Comparison of ENCODE assay signal across 10 mouse cellular contexts in genomic region chr19:30117775-30118174, GRCm38 (mm10). TPM values are rescaled to one million over a fixed set of nuclear protein-coding genes. Genes with fewer than 3 reads are reported as not detected.
DNase-seq lines count a peak whose midpoint lies in the region; ATAC-seq lines count a peak whose summit lies in the region.
"Had no signal": no experiment of that assay in that cellular context is flagged by ENCODE, and none has a peak within 500 bp of the region (broad histone marks: within the 10 kb centered on the region; RNA-seq: fewer than 3 reads in every experiment).

No protein-coding gene starts in this region.

- peak; percentile 88 for ATAC-seq in forebrain, embryonic 15.5 days (replicated peaks)
- peak; percentile 90 for ATAC-seq in hindbrain, embryonic 12.5 days (ENCODE audit: low FRiP score)
- peak; percentile 84 for ATAC-seq in midbrain, embryonic 14.5 days (ENCODE audit: low FRiP score, low TSS enrichment)
- no peak for ATAC-seq in megakaryocyte-erythroid progenitor cell, adult 5-6 weeks (replicated peaks; ENCODE audit: low FRiP score, low TSS enrichment, poor library complexity, severe bottlenecking)

- no peak overlapping the region for H3K4me3 ChIP-seq in forebrain, embryonic 15.5 days
- H3K4me3 ChIP-seq in hindbrain, embryonic 12.5 days, result no peak overlapping the region
- H3K4me3 ChIP-seq in midbrain, embryonic 14.5 days (replicated peaks; ENCODE audit: low read depth, low read length), result no peak overlapping the region
- H3K4me3 ChIP-seq: erythroblast, embryonic 14.5 days; limb, embryonic 15.5 days had no signal

- WGBS in forebrain, embryonic 15.5 days, result 27% methylated on average over 9 of the region's 9 CpGs
- WGBS in hindbrain, embryonic 12.5 days, result 45% methylated on average over 9 of the region's 9 CpGs
- WGBS in midbrain, embryonic 14.5 days, result 15% methylated on average over 9 of the region's 9 CpGs

- peaks cover 37% of the 10 kb centered on the region for H3K4me1 ChIP-seq in forebrain, embryonic 15.5 days
- H3K4me1 ChIP-seq in hindbrain, embryonic 12.5 days, result peaks cover 37% of the 10 kb centered on the region
- peaks cover 58% of the 10 kb centered on the region for H3K4me1 ChIP-seq in midbrain, embryonic 14.5 days (ENCODE audit: control insufficient read depth, insufficient read depth, low read length)

- no peaks in the 10 kb centered on the region for H3K27me3 ChIP-seq in forebrain, embryonic 15.5 days
- no peaks in the 10 kb centered on the region for H3K27me3 ChIP-seq in hindbrain, embryonic 12.5 days
- H3K27me3 ChIP-seq in midbrain, embryonic 14.5 days (ENCODE audit: control insufficient read depth, insufficient read depth, low read length), result no peaks in the 10 kb centered on the region
- H3K27me3 ChIP-seq: limb, embryonic 15.5 days had no signal

- no peaks in the 10 kb centered on the region for H3K9me3 ChIP-seq in forebrain, embryonic 15.5 days
- H3K9me3 ChIP-seq in hindbrain, embryonic 12.5 days (replicated peaks), result no peaks in the 10 kb centered on the region
- H3K9me3 ChIP-seq in midbrain, embryonic 14.5 days (ENCODE audit: control insufficient read depth, low read length), result no peaks in the 10 kb centered on the region
- H3K9me3 ChIP-seq: limb, embryonic 15.5 days had no signal

- H3K4me2 ChIP-seq in forebrain, embryonic 15.5 days (replicated peaks), result peak overlapping the region; percentile 18; the same call in 1 of the 2 replicates
- peak overlapping the region; percentile 17 for H3K4me2 ChIP-seq in hindbrain, embryonic 12.5 days (replicated peaks)
- H3K4me2 ChIP-seq in midbrain, embryonic 14.5 days (ENCODE audit: low read length), result peak overlapping the region; percentile 40
- H3K4me2 ChIP-seq: limb, embryonic 15.5 days had no signal

- DNase-seq in embryo, embryonic 11 days, result peak; percentile 61
- DNase-seq in midbrain, embryonic 14.5 days, result peak; percentile 91
- no peak for DNase-seq in ovary, postnatal 10 days (ENCODE audit: low spot score)
- DNase-seq in spleen, postnatal 10 days (ENCODE audit: low spot score in 2 of 2), result no peak
- DNase-seq in cerebellum, adult 11-12 months, result no peak

- H3K27ac ChIP-seq in forebrain, embryonic 15.5 days (replicated peaks), result peak overlapping the region; percentile 88
- H3K27ac ChIP-seq in hindbrain, embryonic 12.5 days, result peak overlapping the region; percentile 86
- H3K27ac ChIP-seq in midbrain, embryonic 14.5 days (replicated peaks; ENCODE audit: low read depth, low read length), result peak overlapping the region; percentile 92
- H3K27ac ChIP-seq: limb, embryonic 15.5 days had no signal

- H3K36me3 ChIP-seq in forebrain, embryonic 15.5 days, result no peaks in the 10 kb centered on the region
- H3K36me3 ChIP-seq in hindbrain, embryonic 12.5 days, result no peaks in the 10 kb centered on the region
- H3K36me3 ChIP-seq in midbrain, embryonic 14.5 days (ENCODE audit: control insufficient read depth, insufficient read depth, low read length), result no peaks in the 10 kb centered on the region
- H3K36me3 ChIP-seq: limb, embryonic 15.5 days had no signal

- H3K9ac ChIP-seq in forebrain, embryonic 15.5 days (replicated peaks), result no peak overlapping the region
- H3K9ac ChIP-seq in hindbrain, embryonic 12.5 days, result no peak overlapping the region
- H3K9ac ChIP-seq in midbrain, embryonic 14.5 days (replicated peaks; ENCODE audit: low read length), result peak overlapping the region; percentile 16; the same call in 1 of the 2 replicates
- H3K9ac ChIP-seq: limb, embryonic 15.5 days had no signal

RNA-seq across cellular contexts. Expression of gene Gldc, which starts 57.5 kb away (rescaled TPM):
- 15.4 and 15.7 TPM in 2 replicates for polyA plus RNA-seq in forebrain, embryonic 15.5 days (2015; fragmentation: Nextera tagmentation; extraction: Ambion mirVana)
- polyA plus RNA-seq in hindbrain, embryonic 12.5 days (2016; fragmentation: Nextera tagmentation; extraction: Ambion mirVana), result 19.9 and 21.2 TPM in 2 replicates
- polyA plus RNA-seq in midbrain, embryonic 14.5 days (2014; fragmentation: Nextera tagmentation; extraction: Ambion mirVana), result 6.9 and 7.1 TPM in 2 replicates
- not detected in 2 replicates for total RNA-seq in megakaryocyte-erythroid progenitor cell, adult 5-6 weeks (2014; fragmentation: Nextera tagmentation)
- total RNA-seq in megakaryocyte-erythroid progenitor cell, adult 5-6 weeks (2017), result not detected in 2 replicates

Comparison
In these comparisons a context has a peak if more than half of its experiments do, and no peak if none do; other contexts are left out.
1. DNase-seq: peak in embryo, embryonic 11 days (single experiment) and midbrain, embryonic 14.5 days (single experiment); none in ovary, postnatal 10 days (single experiment), spleen, postnatal 10 days (0 of 2) and cerebellum, adult 11-12 months (single experiment).
2. Peak in every context shown above with its lines, with median percentiles within 50 percentile points of each other: H3K27ac ChIP-seq and H3K4me2 ChIP-seq.